Mouse (Mus musculus): ENCODE data around the gene Saysd1.

DNA sequence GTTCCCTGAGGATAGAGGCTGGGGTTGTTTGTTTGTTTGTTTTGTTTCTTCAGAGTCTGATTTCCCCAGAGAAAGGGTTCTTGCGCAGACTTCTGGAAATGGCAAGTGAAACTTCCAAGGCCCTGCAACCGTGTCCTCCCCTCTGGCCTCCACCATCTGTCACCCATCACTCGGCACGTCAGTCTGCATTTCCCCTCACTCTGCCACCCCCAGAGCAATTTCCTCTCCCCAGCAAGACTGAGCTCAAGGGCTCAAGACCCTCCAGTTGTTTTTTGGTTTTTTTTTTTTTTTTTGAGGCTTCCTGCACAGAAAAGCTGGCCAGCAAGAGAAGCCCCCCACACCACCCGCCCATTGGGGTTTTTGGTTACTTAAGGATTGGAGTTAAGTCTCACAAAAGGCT is 34.2 kb upstream of the Saysd1 start:
- TF ChIP-seq CTCF (IDR thresholded peaks at IDR 0.05; ENCODE audit: control insufficient read depth, insufficient read depth, insufficient replicate concordance, low read depth, low read length) (no peak), POLR2A (IDR thresholded peaks at IDR 0.05; ENCODE audit: control insufficient read depth, low read depth, low read length) (no peak)

All from testis, adult 2 months (tissue).